Mouse (Mus musculus) liver, postnatal 0 days (tissue): ENCODE measurements around the gene Ndufs7.

Experiments used
- CTCF ChIP-seq: sonication (generic); IDR thresholded peaks from 2 replicates; pipeline ENCODE4 v1.5.1; 2016; ENCODE audit warnings: antibody characterized with exemption, low read depth
- EP300 ChIP-seq: IDR thresholded peaks from 2 replicates; pipeline ENCODE4 v1.6.1; 2016; ENCODE audit warnings: antibody characterized with exemption, low read depth, mild to moderate bottlenecking

DNA sequence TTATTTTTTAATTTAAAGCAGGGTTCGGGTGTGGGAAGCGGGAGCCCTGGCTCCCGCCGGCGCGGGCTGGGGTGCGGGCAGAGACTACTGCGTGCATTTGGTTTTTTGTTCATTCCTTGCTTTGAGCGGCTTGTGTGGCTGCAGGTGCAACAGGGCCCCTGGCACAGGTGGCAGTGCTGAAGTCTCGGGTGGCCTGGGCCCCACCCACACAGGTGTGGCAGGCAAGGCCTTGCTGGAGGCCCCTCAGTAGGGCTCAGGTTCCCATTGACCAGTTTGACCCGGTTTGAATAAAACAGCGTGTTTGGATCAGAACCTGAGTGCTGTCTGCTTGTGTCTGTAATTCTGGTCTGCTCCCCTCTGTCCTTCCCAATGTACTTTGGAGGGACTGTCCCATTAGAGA is 39.2 kb downstream of the Ndufs7 start:
- no peak for TF ChIP-seq CTCF
- no peak for TF ChIP-seq EP300
